Mouse (Mus musculus) liver, adult (tissue): Measurements from ENCODE around the gene Adipor2.

Source experiments
- GATA4 ChIP-seq: IDR thresholded peaks from 2 replicates; pipeline ENCODE4 v1.6.1; 2014; ENCODE audit warnings: mild to moderate bottlenecking, low read length; ENCODE audit not compliant: insufficient replicate concordance

Adipor2 gene

DNA sequence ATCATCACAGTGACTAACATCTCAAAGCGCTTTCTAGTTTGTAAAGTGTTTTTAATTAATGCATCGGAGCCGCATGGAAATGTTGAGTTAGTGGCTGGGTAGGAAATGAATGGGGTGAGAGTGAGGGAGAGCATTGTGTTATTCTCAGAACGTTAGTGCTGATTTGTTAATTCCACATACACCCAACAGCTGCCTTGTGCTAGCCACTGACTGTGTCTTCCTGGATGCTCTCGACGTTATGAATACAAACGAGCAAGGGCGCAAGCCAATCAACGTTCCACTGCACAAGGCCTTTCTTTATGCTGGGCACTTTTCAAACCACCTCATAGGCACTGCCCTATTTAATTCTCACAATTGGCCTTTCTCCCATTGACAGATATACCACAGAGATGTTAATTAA, 98.8 kb downstream of the Adipor2 start:
- no peak for TF ChIP-seq GATA4

DNA sequence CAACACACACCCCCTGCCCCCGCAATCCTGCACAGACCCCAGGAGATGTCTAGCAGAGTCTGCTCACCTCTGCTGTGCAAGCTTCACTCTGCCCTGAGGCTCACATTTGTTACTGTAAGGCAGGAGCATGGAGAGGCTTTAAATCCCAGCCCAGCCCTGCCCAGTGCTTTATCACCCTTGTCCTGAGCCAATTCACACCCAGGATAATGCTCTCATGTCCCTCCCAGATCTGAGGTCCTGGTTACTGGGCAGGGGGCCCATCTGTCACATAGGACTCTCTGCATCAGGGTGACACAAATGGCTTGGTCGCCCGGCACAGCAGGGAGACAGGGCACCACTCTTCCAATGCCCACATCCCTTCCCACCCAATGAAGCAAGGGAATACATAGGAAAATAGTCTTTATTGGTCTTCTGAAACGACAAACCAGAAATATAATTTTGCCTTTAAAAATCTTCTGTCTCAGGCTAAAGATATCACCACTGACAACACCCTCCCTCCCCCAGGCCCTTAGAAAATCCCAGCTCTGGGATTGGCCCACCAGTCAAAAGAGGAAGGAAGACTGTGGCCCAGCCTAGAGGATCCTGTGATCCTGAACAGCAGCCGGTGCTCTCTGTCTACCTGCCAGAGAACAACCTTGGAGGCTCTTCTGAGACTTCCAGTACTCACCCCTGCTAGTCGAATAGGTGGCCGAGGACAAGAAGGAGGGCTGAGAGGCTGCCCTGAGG, 102.6 kb downstream of the Adipor2 start:
- no peak for TF ChIP-seq GATA4

DNA sequence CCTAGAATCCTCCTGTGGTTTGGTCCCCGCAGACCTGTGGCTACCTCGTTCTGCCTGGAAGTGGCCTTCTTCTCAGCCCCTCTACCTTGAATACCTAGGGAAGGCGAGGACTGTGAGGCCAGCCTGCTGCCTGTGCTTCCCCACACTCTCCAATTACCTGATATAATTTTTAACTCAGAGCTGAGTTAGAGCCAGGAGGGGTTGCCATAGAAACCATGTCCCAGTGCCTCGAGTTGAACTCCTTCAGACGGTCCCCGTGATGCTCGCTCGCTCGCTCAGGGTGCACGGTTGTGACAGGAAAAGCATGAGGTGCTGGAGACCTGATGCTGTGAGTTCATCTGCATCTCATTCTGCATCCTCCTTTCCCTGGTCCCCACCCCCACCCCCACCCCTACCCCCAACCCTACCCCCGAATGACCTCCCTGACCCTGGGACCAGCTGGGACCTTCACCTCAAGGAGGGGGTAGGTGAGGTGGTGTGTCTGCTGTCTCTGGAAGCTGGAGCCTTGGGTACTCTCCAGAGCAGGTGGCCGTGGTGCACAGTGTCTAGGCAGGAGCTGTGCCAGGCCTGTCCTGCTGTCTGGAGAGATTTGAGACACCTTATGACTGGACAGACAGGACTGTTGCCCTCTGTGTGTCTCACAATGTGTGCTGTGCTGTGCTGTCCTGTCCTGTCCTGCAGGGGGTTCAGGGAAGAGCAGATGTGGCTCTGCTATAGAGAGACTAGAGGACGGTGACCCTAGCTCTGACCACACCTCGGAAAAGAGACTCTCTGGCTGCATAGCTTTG, 103.7 kb downstream of the Adipor2 start:
- no peak for TF ChIP-seq GATA4

DNA sequence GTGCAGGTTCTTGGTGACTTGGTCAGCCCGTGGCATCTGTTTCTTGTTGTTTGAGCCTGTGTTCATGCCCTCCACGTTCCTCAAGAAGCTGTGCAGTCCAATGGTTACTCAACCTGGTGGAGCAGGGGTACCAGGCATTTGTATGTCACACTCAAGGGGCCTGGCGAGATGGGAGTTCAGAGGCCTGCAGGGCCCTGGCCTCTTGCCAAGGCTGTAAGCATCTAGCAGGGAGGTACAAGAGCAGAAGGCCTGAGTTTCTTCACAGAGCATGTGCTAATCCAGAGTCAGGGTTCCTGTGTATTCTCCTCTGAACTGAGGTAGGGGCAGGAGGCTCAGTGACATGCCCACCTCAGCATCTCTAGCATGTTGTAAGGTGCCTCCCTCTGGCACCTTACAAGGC, 104.4 kb downstream of the Adipor2 start:
- no peak for TF ChIP-seq GATA4

DNA sequence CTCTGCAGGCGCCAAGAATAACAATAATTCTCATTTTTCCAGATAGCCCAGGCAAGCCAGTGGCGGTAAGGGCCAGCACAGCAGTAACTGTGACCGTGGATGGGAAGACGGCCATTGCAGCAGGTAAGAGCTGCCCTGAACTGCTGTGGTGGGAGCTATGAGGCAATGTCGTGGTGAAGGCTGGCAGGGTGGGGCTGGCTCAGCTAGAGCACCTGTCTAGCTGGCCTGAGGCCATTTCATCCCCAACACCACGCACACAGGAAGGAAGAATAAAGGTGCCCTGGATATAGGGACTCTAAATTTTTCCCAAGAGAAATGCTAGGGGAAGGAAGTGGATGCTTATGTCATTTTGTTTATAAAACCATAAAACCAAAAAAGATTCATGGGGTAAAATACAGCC, 105.1 kb downstream of the Adipor2 start:
- no peak for TF ChIP-seq GATA4

DNA sequence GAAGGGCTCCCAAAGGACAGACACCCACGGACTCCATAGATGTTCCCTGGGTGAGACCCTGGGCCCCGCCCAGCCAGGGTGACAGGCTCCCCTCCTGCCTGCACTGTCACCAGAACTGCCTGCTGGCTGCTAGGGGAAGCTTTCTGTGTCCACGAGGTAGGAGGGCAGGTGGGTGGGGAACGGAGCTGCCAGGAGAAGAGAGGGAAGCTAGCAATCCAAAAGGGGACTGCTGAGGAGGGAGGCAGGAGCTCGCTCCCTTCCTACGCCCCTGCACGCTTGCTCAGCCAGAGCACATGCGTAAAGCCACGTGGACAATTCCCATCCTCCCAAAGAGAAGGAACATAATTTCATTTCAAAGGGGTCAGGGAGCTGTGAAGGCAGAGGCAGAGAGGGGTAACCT, 107.3 kb downstream of the Adipor2 start:
- no peak for TF ChIP-seq GATA4

DNA sequence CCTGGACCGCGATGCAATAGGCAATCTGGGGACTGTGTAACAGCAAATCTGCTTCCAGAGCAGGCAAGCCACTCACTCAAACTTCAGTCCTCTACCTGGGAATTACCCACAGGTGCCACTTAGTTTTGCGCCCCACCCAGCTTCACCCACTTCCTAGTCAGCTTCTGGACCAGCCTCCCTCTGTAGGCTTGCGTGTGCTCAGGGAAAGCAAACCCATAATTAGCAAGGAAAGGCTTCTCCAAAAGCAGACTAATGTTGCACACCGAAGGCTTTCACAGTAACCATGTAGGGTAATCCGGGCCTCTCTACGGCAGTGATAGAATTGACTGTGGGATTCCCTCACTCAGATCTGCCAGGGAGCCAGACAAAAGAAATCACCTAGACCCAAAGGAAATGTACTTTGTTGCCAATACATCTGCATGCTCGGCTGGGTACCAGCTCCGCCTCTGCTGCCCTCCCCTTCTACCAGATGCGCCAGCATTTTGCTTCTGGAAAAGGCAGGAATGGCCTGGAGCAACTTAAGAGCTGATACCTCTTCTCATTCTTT, 109.6 kb downstream of the Adipor2 start:
- no peak for TF ChIP-seq GATA4

DNA sequence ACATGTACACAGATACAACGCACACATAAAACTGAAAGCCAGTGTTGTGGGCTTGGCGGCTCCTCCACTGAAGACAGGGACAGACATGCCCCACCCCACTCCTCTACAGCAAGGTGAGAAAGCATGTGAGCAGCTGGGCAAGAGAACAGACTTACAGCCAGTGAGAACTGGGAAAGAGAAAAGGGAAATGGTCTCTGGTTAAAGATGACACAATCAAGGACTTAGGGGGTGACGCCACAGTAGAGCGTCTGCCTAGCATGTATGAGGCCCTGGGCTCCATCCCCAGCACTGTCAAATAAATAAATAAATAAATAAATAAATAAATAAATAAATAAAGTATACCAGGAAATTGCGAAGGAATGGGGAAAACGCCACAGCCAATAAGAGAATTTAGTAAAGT, 114.2 kb downstream of the Adipor2 start:
- TF ChIP-seq GATA4: no peak
